Mouse (Mus musculus) lung, postnatal 0 days (tissue): Measurements from ENCODE around the gene Sez6l.

Experiments
- CTCF ChIP-seq: IDR thresholded peaks from 2 replicates; pipeline ENCODE4 v1.5.1; 2016; ENCODE audit warnings: antibody characterized with exemption, mild to moderate bottlenecking
- EP300 ChIP-seq: IDR thresholded peaks from 2 replicates; pipeline ENCODE4 v1.6.1; 2016; ENCODE audit warnings: antibody characterized with exemption, mild to moderate bottlenecking, control low read depth

DNA sequence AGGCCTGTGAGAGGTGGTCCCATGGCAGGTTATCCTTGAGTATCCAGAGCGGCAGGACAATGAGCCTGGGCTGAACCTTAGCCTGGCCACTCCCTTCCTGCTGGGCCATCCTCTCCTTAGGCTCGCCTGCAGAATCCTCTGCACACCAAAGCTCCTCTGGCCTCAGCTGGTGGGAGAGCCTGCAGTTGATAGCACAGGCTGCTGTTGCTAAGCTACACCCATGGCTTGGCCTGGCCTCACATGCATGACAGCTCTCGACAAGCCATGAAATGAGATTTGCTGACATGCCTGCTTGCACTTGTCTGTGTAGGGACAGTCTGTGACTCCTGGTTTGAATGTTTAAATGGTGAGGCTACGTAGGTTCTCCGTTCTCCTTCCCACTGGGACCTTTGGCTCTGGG, 160.3 kb downstream of the Sez6l start:
- TF ChIP-seq CTCF = no peak
- TF ChIP-seq EP300 = no peak
